19 mouse cellular contexts compared by ENCODE assay signal in genomic region chrX:11541011-11541410, GRCm38 (mm10).
"Had no signal": no experiment of that assay in that cellular context is flagged by ENCODE, and none has a peak within 500 bp of the region (broad histone marks: within the 10 kb centered on the region; RNA-seq: fewer than 3 reads in every experiment).

No protein-coding gene starts in this region.

- H3K4me3 ChIP-seq: lung, embryonic 15.5 days; megakaryocyte, embryonic 14.5 days; midbrain, embryonic 13.5 days; myocyte; neural tube, embryonic 13.5 days; neural tube, embryonic 15.5 days had no signal

- H3K27ac ChIP-seq: lung, embryonic 15.5 days; macrophage; midbrain, embryonic 13.5 days; neural tube, embryonic 13.5 days; neural tube, embryonic 15.5 days had no signal

- H3K36me3 ChIP-seq: lung, embryonic 15.5 days; midbrain, embryonic 13.5 days; neural tube, embryonic 13.5 days; neural tube, embryonic 15.5 days had no signal

- DNase-seq: liver, postnatal 0 days; lung, adult 2 months; lung, postnatal 14 days; lung, postnatal 36 days; retina, postnatal 1 day; right cerebral cortex, adult 18-20 months; right cerebral cortex, postnatal 25 days; right cerebral cortex, postnatal 4 days; spleen, adult 18-20 months; thymus, adult 18-20 months; thymus, postnatal 25 days; thymus, postnatal 4 days had no signal

- H3K4me1 ChIP-seq: lung, embryonic 15.5 days; megakaryocyte, embryonic 14.5 days; midbrain, embryonic 13.5 days; neural tube, embryonic 13.5 days; neural tube, embryonic 15.5 days had no signal

- H3K27me3 ChIP-seq: lung, embryonic 15.5 days; neural tube, embryonic 13.5 days; neural tube, embryonic 15.5 days had no signal
